11 mouse cellular contexts compared by ENCODE assay signal in genomic region chr1:74035487-74035886, GRCm38 (mm10).
A peak's percentile ranks its signal among the peaks of the same experiment; 100 is the strongest.
DNase-seq lines count a peak whose midpoint lies in the region; ATAC-seq and TF ChIP-seq lines count a peak whose summit lies in the region.
"Had no signal": no experiment of that assay in that cellular context is flagged by ENCODE, and none has a peak within 500 bp of the region (broad histone marks: within the 10 kb centered on the region; RNA-seq: fewer than 3 reads in every experiment).

No protein-coding gene starts in this region.

- peaks cover 90% of the 10 kb centered on the region for H3K4me1 ChIP-seq in heart, embryonic 10.5 days
- H3K4me1 ChIP-seq in lung, embryonic 15.5 days: peaks cover 79% of the 10 kb centered on the region
- H3K4me1 ChIP-seq in kidney, embryonic 14.5 days (ENCODE audit: control insufficient read depth, insufficient read depth, low read length): peaks cover 66% of the 10 kb centered on the region
- peaks cover 36% of the 10 kb centered on the region for H3K4me1 ChIP-seq in olfactory bulb, adult 2 months (ENCODE audit: control insufficient read depth, insufficient read depth, low read length)
- peaks cover 12% of the 10 kb centered on the region for H3K4me1 ChIP-seq in forebrain, embryonic 14.5 days (ENCODE audit: control insufficient read depth, insufficient read depth, low read length)

- peak overlapping the region; percentile 78 for H3K4me3 ChIP-seq in heart, embryonic 10.5 days
- H3K4me3 ChIP-seq in lung, embryonic 15.5 days: peak overlapping the region; percentile 62
- peak overlapping the region; percentile 64 for H3K4me3 ChIP-seq in kidney, embryonic 14.5 days (ENCODE audit: low read length)
- peak overlapping the region; percentile 14; the same call in 1 of the 2 replicates for H3K4me3 ChIP-seq in olfactory bulb, adult 2 months (ENCODE audit: insufficient read depth, low read depth, low read length)
- no peak overlapping the region for H3K4me3 ChIP-seq in forebrain, embryonic 14.5 days (ENCODE audit: low read depth, low read length)

- H3K9ac ChIP-seq in lung, embryonic 15.5 days: peak overlapping the region; percentile 52; the same call in 1 of the 2 replicates
- H3K9ac ChIP-seq in kidney, embryonic 14.5 days (ENCODE audit: low read depth, low read length): peak overlapping the region; percentile 68; the same call in 1 of the 2 replicates
- no peak overlapping the region for H3K9ac ChIP-seq in forebrain, embryonic 14.5 days (ENCODE audit: low read length)
- H3K9ac ChIP-seq: hindbrain, embryonic 12.5 days had no signal

- no peaks in the 10 kb centered on the region for H3K9me3 ChIP-seq in heart, embryonic 10.5 days
- H3K9me3 ChIP-seq in lung, embryonic 15.5 days: no peaks in the 10 kb centered on the region
- no peaks in the 10 kb centered on the region for H3K9me3 ChIP-seq in kidney, embryonic 14.5 days (ENCODE audit: control insufficient read depth, low read length)
- no peaks in the 10 kb centered on the region for H3K9me3 ChIP-seq in forebrain, embryonic 14.5 days (replicated peaks; ENCODE audit: control insufficient read depth, low read length)
- H3K9me3 ChIP-seq: hindbrain, embryonic 12.5 days had no signal

- H3K27me3 ChIP-seq in heart, embryonic 10.5 days (ENCODE audit: insufficient read depth, poor library complexity, severe bottlenecking): no peaks in the 10 kb centered on the region
- H3K27me3 ChIP-seq in lung, embryonic 15.5 days: no peaks in the 10 kb centered on the region
- no peaks in the 10 kb centered on the region for H3K27me3 ChIP-seq in kidney, embryonic 14.5 days (ENCODE audit: control insufficient read depth, insufficient read depth, low read length)
- H3K27me3 ChIP-seq in forebrain, embryonic 14.5 days (replicated peaks; ENCODE audit: control insufficient read depth, insufficient read depth, low read length): peaks cover 7% of the 10 kb centered on the region; the same call in 1 of the 2 replicates

- H3K36me3 ChIP-seq in heart, embryonic 10.5 days: no peaks in the 10 kb centered on the region
- H3K36me3 ChIP-seq in lung, embryonic 15.5 days: no peaks in the 10 kb centered on the region
- H3K36me3 ChIP-seq in kidney, embryonic 14.5 days (ENCODE audit: control insufficient read depth, insufficient read depth, low read length): no peaks in the 10 kb centered on the region
- no peaks in the 10 kb centered on the region for H3K36me3 ChIP-seq in forebrain, embryonic 14.5 days (ENCODE audit: control insufficient read depth, insufficient read depth, low read length)
- H3K36me3 ChIP-seq: hindbrain, embryonic 12.5 days had no signal

- TF ChIP-seq CTCF in olfactory bulb, adult 2 months (IDR thresholded peaks at IDR 0.05; ENCODE audit: insufficient read depth, low read depth, low read length): no peak

- TF ChIP-seq POLR2A in olfactory bulb, adult 2 months (IDR thresholded peaks at IDR 0.05; ENCODE audit: insufficient read depth, low read depth, low read length): no peak

- DNase-seq in heart, embryonic 10.5 days (ENCODE audit: low spot score): no peak
- no peak for DNase-seq in heart, adult 18-20 months
- no peak for DNase-seq in lung, postnatal 36 days
- DNase-seq in forebrain, embryonic 14.5 days (ENCODE audit: low spot score): no peak
- DNase-seq: adrenal gland, postnatal 14 days; cerebellum, adult 2 months had no signal

- no peak for ATAC-seq in lung, embryonic 15.5 days (ENCODE audit: borderline replicate concordance, extremely low read depth, low FRiP score, low TSS enrichment)
- ATAC-seq in kidney, embryonic 14.5 days (ENCODE audit: low FRiP score, low TSS enrichment): no peak
- ATAC-seq in forebrain, embryonic 14.5 days: no peak
- ATAC-seq in erythroid progenitor cell, adult 5-6 weeks (replicated peaks; ENCODE audit: low FRiP score, poor library complexity, severe bottlenecking): no peak

- H3K27ac ChIP-seq in heart, embryonic 10.5 days: peak overlapping the region; percentile 90
- H3K27ac ChIP-seq in lung, embryonic 15.5 days: peak overlapping the region; percentile 78
- peak overlapping the region; percentile 83; the same call in 1 of the 2 replicates for H3K27ac ChIP-seq in kidney, embryonic 14.5 days (ENCODE audit: low read depth, low read length)
- H3K27ac ChIP-seq in olfactory bulb, adult 2 months (ENCODE audit: insufficient read depth, low read depth, low read length): no peak overlapping the region
- no peak overlapping the region for H3K27ac ChIP-seq in forebrain, embryonic 14.5 days (ENCODE audit: low read depth, low read length)
- H3K27ac ChIP-seq: hindbrain, embryonic 12.5 days had no signal

- peak overlapping the region; percentile 78 for H3K4me2 ChIP-seq in lung, embryonic 15.5 days
- H3K4me2 ChIP-seq in kidney, embryonic 14.5 days (replicated peaks; ENCODE audit: low read depth, low read length): peak overlapping the region; percentile 73
- no peak overlapping the region for H3K4me2 ChIP-seq in forebrain, embryonic 14.5 days (ENCODE audit: low read length)

- WGBS in heart, embryonic 10.5 days: 51% methylated on average over 4 of the region's 4 CpGs
- WGBS in lung, embryonic 15.5 days: 50% methylated on average over 4 of the region's 4 CpGs
- whole genome bisulfite sequencing in kidney, embryonic 14.5 days: 62% methylated on average over 4 of the region's 4 CpGs
- WGBS in olfactory bulb, adult 2 months: 89% methylated on average over 4 of the region's 4 CpGs
- WGBS in forebrain, embryonic 14.5 days: 75% methylated on average over 4 of the region's 4 CpGs

Comparison
In these comparisons a context has a peak if more than half of its experiments do, and no peak if none do; other contexts are left out.
1. H3K27ac ChIP-seq: peak in heart, embryonic 10.5 days (single experiment), lung, embryonic 15.5 days (single experiment) and kidney, embryonic 14.5 days (single experiment); none in olfactory bulb, adult 2 months (single experiment) and forebrain, embryonic 14.5 days (single experiment).